In genomic region chr3:51288880-51289821, GRCm38 (mm10) we compare ENCODE assay signal across 9 mouse cellular contexts. TPM values are rescaled to one million over a fixed set of nuclear protein-coding genes. Genes with fewer than 3 reads are reported as not detected.
DNase-seq lines count a peak whose midpoint lies in the region; ATAC-seq and TF ChIP-seq lines count a peak whose summit lies in the region.
"Had no signal": no experiment of that assay in that cellular context is flagged by ENCODE, and none has a peak within 500 bp of the region (broad histone marks: within the 10 kb centered on the region; RNA-seq: fewer than 3 reads in every experiment).

No protein-coding gene starts in this region.

- H3K9me3 ChIP-seq in ES-E14 (ENCODE audit: control insufficient read depth, insufficient read depth, low read depth, low read length) = no peaks in the 10 kb centered on the region
- no peaks in the 10 kb centered on the region for H3K9me3 ChIP-seq in forebrain, embryonic 13.5 days (replicated peaks)
- H3K9me3 ChIP-seq: heart, embryonic 15.5 days had no signal

- H3K36me3 ChIP-seq in ES-E14 (ENCODE audit: control insufficient read depth, insufficient read depth, low read length, poor library complexity, severe bottlenecking) = peaks cover 2% of the 10 kb centered on the region; the same call in 1 of the 2 replicates
- peaks cover 26% of the 10 kb centered on the region for H3K36me3 ChIP-seq in forebrain, embryonic 13.5 days (ENCODE audit: poor library complexity, severe bottlenecking)
- H3K36me3 ChIP-seq: heart, embryonic 15.5 days had no signal

- no peak overlapping the region for H3K4me2 ChIP-seq in forebrain, embryonic 13.5 days
- H3K4me2 ChIP-seq: heart, embryonic 15.5 days had no signal

- H3K4me3 ChIP-seq in ES-E14 (ENCODE audit: insufficient read depth in 1 of 2, low read depth in 1 of 2, low read length in 2 of 2, poor library complexity in 1 of 2, severe bottlenecking in 1 of 2) = no peak overlapping the region
- H3K4me3 ChIP-seq in forebrain, embryonic 13.5 days = no peak overlapping the region
- H3K4me3 ChIP-seq: heart, embryonic 15.5 days had no signal

- DNase-seq in ES-E14 (ENCODE audit: low read depth, low spot score) = peak; percentile 75
- DNase-seq in c-Kit-positive CD71-positive TER-119-negative erythroid progenitor cells, embryonic 14.5 days (ENCODE audit: low read depth) = peak; percentile 69
- DNase-seq in layer of hippocampus, adult 9-11 months = peak; percentile 81
- DNase-seq in lung, postnatal 25 days (ENCODE audit: low spot score) = peak; percentile 85
- peak; percentile 74 for DNase-seq in retina, postnatal 7 days (ENCODE audit: low read depth, low spot score)
- DNase-seq in urinary bladder, adult 2 months (ENCODE audit: low spot score) = peak; percentile 56

- H3K27ac ChIP-seq in ES-E14 (ENCODE audit: insufficient read depth, low read depth, low read length, poor library complexity, severe bottlenecking) = no peak overlapping the region
- H3K27ac ChIP-seq in forebrain, embryonic 13.5 days = peak overlapping the region; percentile 57
- H3K27ac ChIP-seq: heart, embryonic 15.5 days had no signal

- WGBS in forebrain, embryonic 13.5 days = 55% methylated on average over 11 of the region's 11 CpGs

- H3K4me1 ChIP-seq in ES-E14 (ENCODE audit: control insufficient read depth in 2 of 2, insufficient read depth in 2 of 2, low read length in 2 of 2, poor library complexity in 1 of 2) = peaks cover 0 to 2% of the 10 kb centered on the region in 2 experiments; a peak in 1 of 4 replicates
- H3K4me1 ChIP-seq in forebrain, embryonic 13.5 days = no peaks in the 10 kb centered on the region

- no peak overlapping the region for H3K9ac ChIP-seq in ES-E14 (ENCODE audit: insufficient read depth, low read depth, low read length, poor library complexity, severe bottlenecking)
- H3K9ac ChIP-seq in forebrain, embryonic 13.5 days = no peak overlapping the region
- H3K9ac ChIP-seq: heart, embryonic 15.5 days had no signal

- ATAC-seq in forebrain, embryonic 13.5 days = peak; percentile 82
- peak; percentile 59 to 83 for ATAC-seq in hematopoietic stem cell, adult 5-6 weeks (replicated peaks in 1 of 2; ENCODE audit: insufficient read depth in 1 of 2, low FRiP score in 2 of 2, low TSS enrichment in 1 of 2, low read depth in 1 of 2, poor library complexity in 2 of 2, severe bottlenecking in 2 of 2)

- in situ Hi-C loops in ES-E14 (cut with MboI; ENCODE audit: low sequenced_read_pairs in 2 of 2, unreplicated experiment in 2 of 2) = no loop called here

- H3K27me3 ChIP-seq in forebrain, embryonic 13.5 days = no peaks in the 10 kb centered on the region
- H3K27me3 ChIP-seq: heart, embryonic 15.5 days had no signal

TF ChIP-seq in ES-E14, 5 proteins besides CTCF, POLR2A, EP300 and RAD21:
- TF ChIP-seq HCFC1 (IDR thresholded peaks at IDR 0.05; ENCODE audit: borderline replicate concordance, insufficient read depth, low read length) (no peak), ZC3H11A (IDR thresholded peaks at IDR 0.05; ENCODE audit: borderline replicate concordance, low read depth, low read length) (peak; percentile 43; the same call in 1 of the 2 replicates)

RNA-seq across cellular contexts. Expression of gene Elf2, which starts 51.3 kb away (rescaled TPM):
- 26.7 and 28.4 TPM in 2 replicates for total RNA-seq in ES-E14 (2012; rRNA removed)
- polyA plus RNA-seq in forebrain, embryonic 13.5 days (2015; fragmentation: Nextera tagmentation; extraction: Ambion mirVana) = 55.9 and 60.1 TPM in 2 replicates
- 173 and 205 TPM in 2 replicates for total RNA-seq in hematopoietic stem cell, adult 5-6 weeks (2017)
- polyA plus RNA-seq in urinary bladder, adult 2 months (2012; rRNA removed) = 52.0 and 53.9 TPM in 2 replicates
